Mouse (Mus musculus) lung, postnatal 0 days (tissue): Measurements from ENCODE around the gene Abcc2.
A peak's percentile ranks its signal among the peaks of the same experiment; 100 is the strongest.

Experiments used
- CTCF ChIP-seq: IDR thresholded peaks from 2 replicates; pipeline ENCODE4 v1.5.1; 2016; ENCODE audit warnings: antibody characterized with exemption, mild to moderate bottlenecking
- EP300 ChIP-seq: IDR thresholded peaks from 2 replicates; pipeline ENCODE4 v1.6.1; 2016; ENCODE audit warnings: antibody characterized with exemption, mild to moderate bottlenecking, control low read depth

DNA sequence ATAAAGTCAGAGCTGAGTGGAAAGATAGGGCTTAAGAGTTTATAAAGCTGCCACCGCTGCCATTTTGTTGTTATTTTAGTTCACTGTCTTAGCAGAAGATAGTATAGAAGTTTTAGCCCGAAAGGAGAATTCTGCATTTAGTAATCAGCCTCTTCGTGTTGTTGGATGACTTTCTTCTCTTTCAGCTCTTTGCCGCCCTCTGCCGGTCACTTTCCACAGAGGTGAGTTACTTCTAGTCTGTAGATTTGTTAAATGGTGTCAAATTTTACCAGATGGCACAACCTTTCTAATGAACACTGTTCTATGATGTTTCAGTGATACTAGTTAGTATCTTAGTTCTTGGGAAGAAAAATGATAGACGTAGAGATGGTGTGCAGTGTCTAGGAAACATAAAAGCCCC, 21.5 kb upstream of the Abcc2 start:
- no peak for TF ChIP-seq EP300
- peak; percentile 83 for TF ChIP-seq CTCF
